Mouse (Mus musculus) kidney, adult 2 months (tissue): Measurements from ENCODE around the gene Tmem255b.

ENCODE experiments used
- CTCF ChIP-seq: fragments of 200-500 bp; conservative IDR thresholded peaks from 2 replicates; pipeline ENCODE4 v1.5.1; 2011; ENCODE audit warnings: low read depth, mild to moderate bottlenecking, control low read depth, low read length, moderate library complexity, mixed read lengths; ENCODE audit not compliant: insufficient read depth, insufficient read length
- POLR2A ChIP-seq: fragments of 200-500 bp; IDR thresholded peaks from one replicate; pipeline ENCODE4 v1.6.1; 2011; ENCODE audit warnings: low read depth, low read length, control low read depth

DNA sequence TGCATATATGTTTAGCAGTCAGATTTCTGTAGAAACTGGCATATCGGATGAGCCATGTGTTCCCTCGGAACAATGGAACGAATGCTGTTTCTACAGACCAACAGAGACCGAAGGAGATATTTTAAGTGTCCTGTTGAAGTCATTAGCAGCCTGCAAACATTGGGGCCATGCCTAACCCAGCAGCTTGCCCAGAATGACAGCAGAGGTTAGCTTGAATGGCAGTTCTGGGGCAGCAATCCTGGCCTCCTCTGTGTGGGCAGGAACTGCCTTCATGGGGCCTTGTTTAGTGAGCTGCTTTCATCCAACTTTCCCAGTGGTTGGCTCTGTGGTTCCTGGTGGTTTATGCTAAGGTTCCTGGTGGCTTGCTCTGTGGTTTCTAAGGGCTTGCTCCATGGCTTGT is 24.4 kb downstream of the Tmem255b start:
- TF ChIP-seq POLR2A = no peak
- TF ChIP-seq CTCF = no peak
